Mouse (Mus musculus): ENCODE measurements at regions not wholly inside any gene's neighbourhood (a gene's known extent, or its start where the extent isn't known, plus 50 kb on each side); places are given as distances from the start of the nearest gene placed in this dataset.

GRCm38 (mm10) chr14:47795062-47795461 lies 146.8 kb downstream of the Ktn1 start:
- no peak for DNase-seq

GRCm38 (mm10) chr14:47798203-47798602 lies 150.0 kb downstream of the Ktn1 start:
- no peak for DNase-seq

GRCm38 (mm10) chr14:47799564-47799963 lies 151.3 kb downstream of the Ktn1 start:
- DNase-seq = peak; percentile 56 to 66

- DNase-seq = no peak
These were observed 157.0 kb downstream of the Ktn1 start for GRCm38 (mm10) chr14:47805202-47805601.

- no peak for DNase-seq
These were observed 157.7 kb downstream of the Ktn1 start for GRCm38 (mm10) chr14:47805771-47806535.

- no peak for DNase-seq
These were observed 160.1 kb downstream of the Ktn1 start for GRCm38 (mm10) chr14:47808097-47808910.

GRCm38 (mm10) chr14:47818224-47818623 lies 170.0 kb downstream of the Ktn1 start:
- no peak for DNase-seq

- DNase-seq = no peak
These were observed 170.4 kb downstream of the Ktn1 start for GRCm38 (mm10) chr14:47818641-47819040.

GRCm38 (mm10) chr14:47820571-47821143 lies 172.4 kb downstream of the Ktn1 start:
- DNase-seq = no peak

GRCm38 (mm10) chr14:47823182-47823581 lies 174.9 kb downstream of the Ktn1 start:
- DNase-seq = no peak

GRCm38 (mm10) chr14:47823696-47824095 lies 175.4 kb downstream of the Ktn1 start:
- no peak for DNase-seq

- DNase-seq = no peak
These were observed 177.3 kb downstream of the Ktn1 start for GRCm38 (mm10) chr14:47825446-47825956.

GRCm38 (mm10) chr14:47826545-47826944 lies 178.3 kb downstream of the Ktn1 start:
- no peak for DNase-seq

- DNase-seq = peak; percentile 15 to 46
These were observed 179.4 kb downstream of the Ktn1 start for GRCm38 (mm10) chr14:47827623-47828022.

GRCm38 (mm10) chr14:47833696-47834095 lies 185.4 kb downstream of the Ktn1 start:
- no peak for DNase-seq

GRCm38 (mm10) chr14:47835408-47835807 lies 187.2 kb downstream of the Ktn1 start:
- no peak for DNase-seq

GRCm38 (mm10) chr14:47839493-47840215 lies 191.4 kb downstream of the Ktn1 start:
- DNase-seq = peak in 1 of 2 experiments; percentile 29

- no peak for DNase-seq
These were observed 196.1 kb downstream of the Ktn1 start for GRCm38 (mm10) chr14:47844366-47844765.

- DNase-seq = no peak
These were observed 200.6 kb downstream of the Ktn1 start for GRCm38 (mm10) chr14:47848861-47849260.

- DNase-seq = no peak
These were observed 208.1 kb downstream of the Ktn1 start for GRCm38 (mm10) chr14:47856280-47856765.

GRCm38 (mm10) chr14:47857271-47857670 lies 209.0 kb downstream of the Ktn1 start:
- DNase-seq = no peak

- no peak for DNase-seq
These were observed 209.7 kb downstream of the Ktn1 start for GRCm38 (mm10) chr14:47857731-47858556.
